Mouse (Mus musculus) ES-E14 (cell line): Measurements from ENCODE around the gene Olfr68. TPM values are rescaled to one million over a fixed set of nuclear protein-coding genes. Genes with fewer than 3 reads are reported as not detected.
"Not testable (repeated sequence)": the region's sequence is repeated elsewhere in the genome, so short reads cannot be mapped to it uniquely, and the experiment has no call there.

ENCODE experiments used
- DNase-seq: peaks from one replicate; pipeline ENCODE4 v3.0.0-alpha.2; 2013; ENCODE audit warnings: low read depth, low spot score
- H3K27ac ChIP-seq: 2 replicates; pipeline ENCODE4 v1.5.1; 2012; ENCODE audit warnings: low read depth, mild to moderate bottlenecking, low read length, moderate library complexity, mixed read lengths; ENCODE audit not compliant: poor library complexity, insufficient read depth, severe bottlenecking
- H3K36me3 ChIP-seq: 2 replicates; pipeline ENCODE4 v1.6.1; 2012; ENCODE audit warnings: mild to moderate bottlenecking, low read length, moderate library complexity, mixed read lengths; ENCODE audit not compliant: control insufficient read depth, poor library complexity, insufficient read depth, severe bottlenecking
- H3K4me1 ChIP-seq, 2 experiments: fragments of 150-350 bp in 1 of 2; sonication (generic) in 1 of 2; 2 replicates each; pipeline ENCODE4 v1.6.1; 2012; ENCODE audit warnings: low read length in 2 of 2, mild to moderate bottlenecking in 1 of 2, mixed read lengths in 1 of 2; ENCODE audit not compliant: control insufficient read depth in 2 of 2, insufficient read depth in 2 of 2, poor library complexity in 1 of 2
- H3K4me3 ChIP-seq, 2 experiments: fragments of 150-350 bp in 1 of 2; sonication (generic) in 1 of 2; 2 replicates each; pipeline ENCODE4 v1.5.1; 2012; ENCODE audit warnings: low read length in 2 of 2, low read depth in 1 of 2, mild to moderate bottlenecking in 1 of 2, mixed read lengths in 1 of 2; ENCODE audit not compliant: insufficient read depth in 1 of 2, poor library complexity in 1 of 2, severe bottlenecking in 1 of 2
- H3K9ac ChIP-seq: 2 replicates; pipeline ENCODE4 v1.6.1; 2012; ENCODE audit warnings: low read depth, mild to moderate bottlenecking, low read length, mixed read lengths; ENCODE audit not compliant: poor library complexity, insufficient read depth, severe bottlenecking
- H3K9me3 ChIP-seq: fragments of 150-350 bp; sonication (generic); 2 replicates; pipeline ENCODE4 v1.6.1; 2012; ENCODE audit warnings: low read depth, mild to moderate bottlenecking, low read length; ENCODE audit not compliant: control insufficient read depth, insufficient read depth
- CHD2 ChIP-seq: IDR thresholded peaks from 2 replicates; pipeline ENCODE4 v1.6.1; 2014; ENCODE audit warnings: mild to moderate bottlenecking, low read depth, low read length, inconsistent platforms
- HCFC1 ChIP-seq: IDR thresholded peaks from 2 replicates; pipeline ENCODE4 v1.6.1; 2012; ENCODE audit warnings: low read length, inconsistent platforms, borderline replicate concordance; ENCODE audit not compliant: insufficient read depth
- MAFK ChIP-seq: IDR thresholded peaks from 2 replicates; pipeline ENCODE4 v1.6.1; 2014; ENCODE audit warnings: mild to moderate bottlenecking, low read depth, low read length, inconsistent platforms; ENCODE audit not compliant: insufficient read depth
- ZC3H11A ChIP-seq: IDR thresholded peaks from 2 replicates; pipeline ENCODE4 v1.6.1; 2012; ENCODE audit warnings: low read depth, mild to moderate bottlenecking, inconsistent platforms, low read length, borderline replicate concordance
- ZNF384 ChIP-seq: IDR thresholded peaks from 2 replicates; pipeline ENCODE4 v1.6.1; 2012; ENCODE audit warnings: low read depth, low read length, inconsistent platforms
- in situ Hi-C, 2 experiments: fragments of 600-800 bp; cut with MboI; formaldehyde crosslinking; loops; one replicate each; pipeline ENCODE4 v1.15.1; 2025; ENCODE audit warnings: low sequenced_read_pairs in 2 of 2, inconsistent platforms in 1 of 2; ENCODE audit not compliant: unreplicated experiment in 2 of 2
- total RNA-seq: library from RNA; depleted of rRNA; stranded (reverse); fragments of 300-350 nt; gene quantifications from 2 replicates; pipeline ENCODE4 v1.2.3, GENCODE M21; 2012; rRNA removed

The Olfr68 gene
- not detected in 2 replicates for total RNA-seq

DNA sequence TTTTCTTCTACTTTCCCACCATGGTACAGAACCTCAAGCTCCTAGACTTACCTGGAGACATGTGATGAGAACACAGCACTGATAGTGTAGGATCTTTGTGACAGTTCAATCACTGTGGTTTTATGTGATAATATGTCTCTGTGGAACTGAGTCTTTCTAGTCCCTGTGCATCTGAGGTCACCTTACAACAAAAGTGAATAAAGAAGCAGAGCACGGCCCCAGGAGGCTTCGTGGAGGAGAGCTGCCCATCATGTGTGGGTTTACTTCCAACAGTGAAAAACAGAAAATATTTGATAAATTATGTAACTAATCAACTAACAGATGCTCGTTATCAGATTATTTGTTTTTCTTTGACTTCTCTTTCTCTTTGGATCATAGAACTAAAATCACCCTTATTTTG, at the start of gene Olfr68:
Gene Olfr68 (minus strand): TSS at position 101 of the 400 bp plus-strand sequence.
- DNase-seq: no peak
- no peak within 1 kb of the TSS for H3K4me3 ChIP-seq
- H3K4me1 ChIP-seq: no peaks in the 10 kb centered on the region
- no peak within 1 kb of the TSS for H3K9ac ChIP-seq
- no peaks in the 10 kb centered on the region for H3K36me3 ChIP-seq
- no peaks in the 10 kb centered on the region for H3K9me3 ChIP-seq
- TF ChIP-seq MAFK (no peak), ZNF384 (no peak), HCFC1 (no peak), ZC3H11A (no peak), CHD2 (no peak)
- no peak within 1 kb of the TSS for H3K27ac ChIP-seq
- in situ Hi-C loops: no loop called here

DNA sequence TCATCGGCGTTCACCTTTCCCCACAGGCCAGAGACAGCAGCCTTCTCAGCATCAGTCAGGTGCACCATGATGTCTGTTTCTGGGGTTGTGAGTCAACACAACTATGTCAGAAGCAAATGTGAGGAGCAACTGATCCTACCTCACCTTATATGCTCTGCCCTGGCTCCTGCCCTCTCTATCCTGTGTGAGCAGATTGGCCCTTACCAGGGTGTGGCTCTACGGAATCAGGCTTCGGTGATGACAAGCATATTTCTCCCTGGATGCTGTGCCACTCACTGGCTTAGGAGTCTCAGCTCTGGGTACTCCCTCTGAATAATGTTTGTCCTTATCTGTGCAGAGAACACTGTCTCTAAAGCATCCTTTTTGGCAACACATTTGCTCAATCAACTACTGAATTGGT, 48.3 kb upstream of the Olfr68 start, which contains the start of gene Hbb-bs:
Gene Hbb-bs (minus strand): TSS at position 289 of the 400 bp plus-strand sequence.
- H3K27ac ChIP-seq: no peak within 1 kb of the TSS
- no peak for DNase-seq
- TF ChIP-seq MAFK: no peak
- no peak for TF ChIP-seq CHD2
- no peak for TF ChIP-seq HCFC1
- TF ChIP-seq ZNF384: no peak
- TF ChIP-seq ZC3H11A: no peak
- H3K4me1 ChIP-seq: no peaks in the 10 kb centered on the region
- no peak within 1 kb of the TSS for H3K9ac ChIP-seq
- no peaks in the 10 kb centered on the region for H3K36me3 ChIP-seq
- H3K4me3 ChIP-seq: no peak within 1 kb of the TSS
- in situ Hi-C loops: no loop called here
- no peaks in the 10 kb centered on the region for H3K9me3 ChIP-seq

DNA sequence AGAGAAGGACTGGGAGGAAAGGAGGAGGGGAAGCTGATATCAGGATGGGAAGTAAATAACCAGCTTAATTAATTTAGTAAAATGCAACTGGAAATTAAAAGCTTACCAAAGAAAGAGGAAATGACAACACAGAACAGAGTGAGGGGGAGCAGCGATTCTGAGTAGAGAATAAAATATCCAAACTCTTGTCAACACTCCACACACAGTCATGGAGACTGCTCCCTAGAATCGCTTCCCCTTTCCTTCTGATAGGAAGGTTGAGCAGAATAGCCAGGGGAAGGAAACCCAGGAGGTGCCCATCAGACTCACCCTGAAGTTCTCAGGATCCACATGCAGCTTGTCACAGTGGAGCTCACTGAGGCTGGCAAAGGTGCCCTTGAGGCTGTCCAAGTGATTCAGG, 47.6 kb upstream of the Olfr68 start:
- H3K4me3 ChIP-seq, DNase-seq, H3K4me1 ChIP-seq, H3K27ac ChIP-seq, H3K36me3 ChIP-seq, H3K9me3 ChIP-seq, in situ Hi-C loops, H3K9ac ChIP-seq: not testable (repeated sequence)

DNA sequence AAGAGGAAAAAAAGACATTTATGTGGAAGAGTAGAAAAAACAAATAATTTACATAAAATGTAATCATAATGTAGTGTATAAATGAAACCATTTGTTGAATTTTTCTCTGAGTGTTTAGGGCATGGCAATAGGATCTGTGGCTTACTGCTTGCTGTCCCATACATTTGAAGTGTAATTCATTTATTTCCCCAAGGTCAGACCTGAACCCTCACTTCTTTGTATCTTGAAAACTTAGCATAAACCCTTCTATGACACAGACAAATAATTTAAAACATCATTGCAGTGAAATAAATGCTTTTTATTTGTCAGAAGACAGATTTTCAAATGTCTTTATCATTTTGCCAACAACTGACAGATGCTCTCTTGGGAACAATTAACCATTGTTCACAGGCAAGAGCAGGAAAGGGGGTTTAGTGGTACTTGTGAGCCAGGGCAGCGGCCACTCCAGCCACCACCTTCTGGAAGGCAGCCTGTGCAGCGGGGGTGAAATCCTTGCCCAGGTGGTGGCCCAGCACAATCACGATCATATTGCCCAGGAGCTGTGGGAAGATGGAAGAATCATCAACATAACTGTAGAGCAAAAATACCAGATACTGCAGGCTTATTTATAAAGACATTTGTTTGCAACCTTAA, 46.9 kb upstream of the Olfr68 start:
- TF ChIP-seq ZNF384: no peak
- no peak for TF ChIP-seq ZC3H11A
- TF ChIP-seq HCFC1: no peak
- TF ChIP-seq MAFK: no peak
- no peak for TF ChIP-seq CHD2
- Histone ChIP-seq H3K9me3 (no peaks in the 10 kb centered on the region), H3K27ac (no peak overlapping the region), H3K4me1 (no peaks in the 10 kb centered on the region), H3K4me3 (no peak overlapping the region), H3K36me3 (no peaks in the 10 kb centered on the region), H3K9ac (no peak overlapping the region)
- no peak for DNase-seq
- in situ Hi-C loops: no loop called here

DNA sequence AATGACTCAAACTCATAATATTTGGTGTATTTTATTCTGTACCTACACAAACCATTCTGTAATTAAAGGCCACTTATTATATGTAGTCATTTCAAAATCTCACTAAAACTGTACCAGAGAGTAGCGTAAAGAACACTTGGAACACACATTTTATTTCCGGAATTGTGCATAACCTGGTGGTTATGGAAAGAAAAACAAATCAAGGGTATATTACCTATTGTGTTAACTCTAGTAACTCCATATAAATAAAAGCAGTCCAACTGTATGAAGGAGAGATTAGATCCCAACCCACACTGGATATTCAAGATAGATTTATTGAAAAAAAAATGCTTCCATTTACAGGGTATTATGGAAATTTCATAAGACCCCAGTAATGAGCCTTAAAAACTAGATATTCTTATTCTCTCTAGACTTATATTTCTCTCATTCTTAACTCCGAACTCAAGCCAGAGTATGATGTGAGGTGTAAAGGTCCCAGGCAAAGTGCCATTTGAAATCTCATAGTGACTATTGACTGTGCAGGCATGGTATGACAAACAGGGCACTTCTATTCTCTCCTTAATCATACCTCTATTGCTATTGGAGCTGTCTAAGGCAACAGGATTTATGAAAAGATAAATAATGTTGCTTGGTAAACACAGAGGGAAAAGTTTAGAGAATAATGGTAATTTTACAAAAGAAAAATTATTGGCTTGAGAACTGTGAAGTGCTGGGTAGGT, 46.2 kb upstream of the Olfr68 start:
- Histone ChIP-seq H3K4me1 (no peaks in the 10 kb centered on the region), H3K36me3 (no peaks in the 10 kb centered on the region), H3K27ac (no peak overlapping the region), H3K9me3 (no peaks in the 10 kb centered on the region), H3K9ac (no peak overlapping the region), H3K4me3 (no peak overlapping the region)
- in situ Hi-C loops: no loop called here
- DNase-seq: no peak
- TF ChIP-seq CHD2 (no peak), ZNF384 (no peak), MAFK (no peak), HCFC1 (no peak), ZC3H11A (no peak)
